Mouse (Mus musculus) forelimb bud, embryonic 11.5 days (tissue): Measurements from ENCODE around the gene Anxa9.

Source experiments
- DNase-seq: peaks from one replicate; pipeline ENCODE4 v3.0.0-alpha.2; 2012; ENCODE audit warnings: low read depth, low spot score

Gene Anxa9

GRCm38 (mm10) chr3:95250783-95251424, 56.1 kb downstream of the Anxa9 start, which contains the start of gene Bnipl:
Bnipl (minus strand) TSS chr3:95251193.
- DNase-seq, result no peak

- no peak for DNase-seq
Measured at GRCm38 (mm10) chr3:95250361-95250760, 56.6 kb downstream of the Anxa9 start.

GRCm38 (mm10) chr3:95247660-95248336, 59.2 kb downstream of the Anxa9 start:
- DNase-seq, result no peak

- no peak for DNase-seq
Measured at GRCm38 (mm10) chr3:95246465-95247231, 60.3 kb downstream of the Anxa9 start.
